Mouse (Mus musculus): ENCODE results near the gene Olfr1066.

- TF ChIP-seq POLR2A (IDR thresholded peaks at IDR 0.05; ENCODE audit: low read depth, low read length) (no peak), CTCF (IDR thresholded peaks at IDR 0.05; ENCODE audit: extremely low read depth, insufficient read depth, insufficient read length, insufficient replicate concordance) (no peak)
Observed at GRCm38 (mm10) chr2:86413950-86414349, 42.1 kb downstream of the Olfr1066 start, which contains the start of gene Olfr1061.
